Mouse (Mus musculus) adrenal gland, postnatal 36 days (tissue): Measurements from ENCODE around the gene Cd8b1. TPM values are rescaled to one million over a fixed set of nuclear protein-coding genes. Genes with fewer than 3 reads are reported as not detected.
"Not testable (repeated sequence)": the region's sequence is repeated elsewhere in the genome, so short reads cannot be mapped to it uniquely, and the experiment has no call there.

Experiments used
- DNase-seq, 2 experiments: peaks; one replicate each; pipeline ENCODE4 v3.0.0; 2021; ENCODE audit warnings: mixed read lengths in 1 of 2
- long read RNA-seq, 2 experiments: library from polyadenylated mRNA; stranded (forward); transcript quantifications; one replicate each; pipeline ENCODE4 v2.0.0; 2021; ENCODE audit warnings: borderline sequencing depth in 2 of 2
- total RNA-seq, 2 experiments: library from RNA; stranded (reverse); gene quantifications; 2 replicates each; pipeline ENCODE4 v1.2.3; 2021

The Cd8b1 gene
- total RNA-seq = under 1 TPM; 0.23 to 0.26 TPM
- long read RNA-seq, experiment 1 = 0 reads
- long read RNA-seq, experiment 2 = 0 reads

DNA sequence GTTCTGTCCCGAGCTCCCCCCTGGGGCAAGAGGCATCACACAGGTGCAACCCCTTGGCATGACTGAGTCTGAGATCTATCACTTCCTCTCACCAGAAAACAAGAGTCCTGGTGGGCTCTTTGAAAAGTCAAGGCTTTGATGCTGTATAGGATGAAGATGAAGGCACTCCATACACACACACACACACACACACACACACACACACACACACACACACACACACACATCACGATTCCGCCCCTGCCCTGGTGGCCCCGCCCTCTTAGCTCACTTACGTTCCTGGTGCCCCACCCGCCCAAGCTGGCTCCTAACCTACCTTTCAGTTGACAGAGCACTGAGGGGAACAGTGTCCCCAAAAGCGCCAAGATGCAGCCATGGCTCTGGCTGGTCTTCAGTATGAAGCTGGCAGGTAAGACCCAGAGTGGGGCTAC lies at the start of gene Cd8b1:
Gene Cd8b1 (plus strand): TSS at position 298 of the 431 bp plus-strand sequence.
- DNase-seq = no peak

DNA sequence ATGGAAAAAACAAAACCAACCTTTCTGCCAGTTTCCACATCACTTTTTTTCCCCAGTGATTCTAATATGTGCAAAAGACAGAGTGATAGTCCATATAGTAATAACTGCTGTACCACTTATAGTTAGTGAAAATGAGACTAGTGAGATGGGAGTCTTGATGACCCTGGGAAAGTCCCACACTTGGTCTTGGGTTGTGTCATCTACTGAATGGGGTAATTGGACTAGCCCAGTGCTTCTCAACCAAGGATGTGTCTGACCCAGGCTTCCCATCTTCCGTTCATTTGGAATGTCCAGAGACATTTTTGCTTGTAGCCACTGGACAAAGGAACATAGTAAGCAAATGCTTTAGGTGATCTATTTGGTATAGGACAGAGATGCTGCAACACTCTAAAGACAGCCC lies 48.9 kb upstream of the Cd8b1 start:
- no peak for DNase-seq

DNA sequence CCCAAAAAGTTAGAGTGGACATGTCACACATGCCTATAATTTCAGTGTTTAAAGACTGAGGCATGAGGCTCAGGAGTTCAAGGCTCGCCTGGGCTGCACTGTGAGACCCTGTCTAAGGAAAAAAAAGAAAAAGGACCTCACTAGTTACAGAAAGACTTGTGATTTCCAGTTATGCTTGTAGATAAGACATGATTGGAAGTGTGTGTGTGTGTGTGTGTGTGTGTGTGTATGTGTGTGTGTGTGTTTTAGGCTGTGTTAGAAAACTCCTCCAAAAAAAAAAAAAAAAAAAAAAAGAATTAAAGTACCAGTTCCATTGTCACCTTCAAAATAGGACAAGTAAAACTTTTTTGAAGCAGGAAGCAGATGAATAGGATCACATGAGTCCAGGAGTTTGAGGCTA lies 48.0 kb upstream of the Cd8b1 start:
- no peak for DNase-seq

DNA sequence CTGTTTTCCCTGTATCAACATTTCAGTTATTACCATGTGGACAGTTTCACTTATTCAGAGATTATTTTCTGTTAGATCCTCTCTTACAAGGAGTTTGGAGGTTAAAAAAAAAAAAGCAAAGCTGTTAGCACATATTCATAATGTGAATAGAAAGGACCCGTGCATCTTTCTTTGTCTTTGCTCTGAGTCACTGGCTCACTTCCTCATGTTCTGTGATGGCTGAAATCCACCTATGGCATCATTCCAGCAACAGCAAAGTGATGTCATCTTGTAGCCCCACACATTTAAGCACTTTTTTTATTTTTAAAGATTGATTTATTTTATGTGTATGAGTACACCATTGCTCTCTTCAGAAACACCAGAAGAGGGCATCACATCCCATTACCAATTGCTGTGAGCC lies 43.2 kb upstream of the Cd8b1 start:
- DNase-seq = peak in 1 of 2 experiments; percentile 13

DNA sequence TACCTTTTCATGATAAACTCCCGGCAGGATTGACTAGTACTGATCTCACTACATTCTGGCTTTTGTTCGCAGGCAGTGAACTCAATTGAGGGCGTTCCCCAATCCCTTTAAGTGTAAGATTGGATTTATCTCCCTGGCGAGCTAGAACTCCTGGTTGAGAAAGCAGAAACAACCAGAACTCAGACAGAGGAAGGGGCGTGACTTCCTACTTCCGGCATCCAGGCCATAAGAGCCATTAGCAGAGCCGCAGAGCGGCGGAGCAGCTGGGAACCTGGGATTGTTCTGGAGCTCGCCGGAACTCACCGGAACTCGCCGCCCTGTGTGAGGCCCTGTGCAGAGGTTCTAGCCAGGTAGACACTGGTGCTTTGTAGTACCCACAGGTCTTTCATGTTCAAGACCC lies 29.1 kb upstream of the Cd8b1 start:
- no peak for DNase-seq

DNA sequence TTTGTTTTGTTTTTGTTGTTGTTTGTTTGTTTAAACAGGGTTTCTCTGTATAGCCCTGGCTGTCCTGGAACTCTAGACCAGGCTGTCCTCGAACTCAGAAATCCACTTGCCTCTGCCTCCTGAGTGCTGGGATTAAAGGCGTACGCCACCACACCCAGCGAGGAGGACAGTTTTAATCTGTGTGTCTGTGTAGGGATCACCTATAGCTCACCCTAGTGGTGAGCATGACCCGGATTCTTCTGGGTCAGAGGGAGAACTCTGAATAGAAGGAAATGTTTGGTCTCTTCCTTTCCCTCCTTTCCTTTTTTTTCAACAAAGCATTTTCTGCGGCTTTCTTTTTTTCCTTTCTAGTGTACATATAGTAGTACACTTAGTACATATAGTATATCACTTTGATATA lies 27.3 kb upstream of the Cd8b1 start:
- DNase-seq = no peak

DNA sequence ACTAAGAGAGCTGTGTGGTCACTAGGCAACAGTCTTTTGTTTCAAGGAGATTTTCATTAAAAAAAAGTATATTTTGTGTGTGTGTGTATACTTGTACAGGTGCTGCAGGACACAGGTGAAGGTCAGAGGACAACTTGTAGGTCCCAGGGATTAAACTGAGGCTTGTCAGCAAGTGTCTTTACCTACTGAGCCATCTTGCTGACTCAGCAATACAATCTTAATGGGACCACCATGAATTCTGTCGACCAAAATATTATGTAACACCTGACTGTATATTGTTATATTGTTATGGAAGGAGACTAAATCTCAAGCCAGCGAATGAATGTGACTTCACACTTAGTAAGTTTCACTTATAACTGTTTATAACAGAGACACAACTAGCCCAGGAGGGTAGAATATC lies 24.5 kb upstream of the Cd8b1 start:
- no peak for DNase-seq

DNA sequence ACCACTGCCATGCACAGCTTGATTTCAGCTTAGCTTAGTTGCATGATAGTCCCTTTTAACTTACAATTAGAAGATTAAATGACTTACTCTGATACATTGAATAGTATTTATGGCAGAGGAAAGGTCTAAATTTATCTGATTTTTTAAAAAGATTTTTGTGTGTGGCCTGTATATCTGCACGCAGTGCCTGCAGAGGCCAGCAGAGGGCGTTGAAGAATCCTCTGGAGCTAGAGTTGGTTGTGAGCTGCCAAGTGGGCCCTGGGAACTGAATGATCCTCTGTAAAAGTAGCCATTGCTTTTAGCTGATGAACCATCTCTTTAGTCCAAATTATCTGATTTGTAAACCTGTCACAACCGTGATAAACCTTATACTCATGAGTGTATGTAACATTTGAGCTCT lies 23.8 kb upstream of the Cd8b1 start:
- DNase-seq = peak; percentile 34 to 43

DNA sequence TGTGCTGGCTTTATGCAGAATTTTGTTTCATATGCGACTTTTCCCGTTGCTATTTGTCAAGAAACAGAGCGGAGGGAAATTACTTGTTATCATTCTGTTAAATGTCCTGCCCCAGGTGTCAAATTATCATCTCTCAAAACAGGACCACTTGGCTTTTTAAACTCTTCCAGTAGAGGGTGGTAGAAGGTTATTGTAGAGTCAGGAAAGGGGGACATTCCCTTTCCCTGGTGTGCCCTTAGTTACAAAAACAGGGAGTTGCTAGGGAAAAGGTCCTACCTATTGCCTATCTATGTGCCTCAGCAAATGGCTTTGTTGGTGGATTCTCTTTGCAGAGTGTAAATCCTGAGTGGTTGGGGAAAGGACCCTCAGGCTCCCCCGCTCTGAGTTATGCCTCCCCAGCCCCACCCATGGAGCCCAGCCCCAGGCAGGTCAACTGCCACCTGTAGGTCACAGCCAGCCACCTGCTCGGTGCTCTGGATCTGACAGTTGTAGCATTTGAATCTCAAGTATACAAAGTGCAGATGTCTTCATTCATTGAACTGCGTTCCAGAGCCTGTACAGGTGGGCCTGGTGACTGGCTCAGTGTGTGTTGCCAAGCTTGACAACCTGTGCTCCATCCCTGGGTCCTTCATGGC lies 20.4 kb upstream of the Cd8b1 start:
- DNase-seq = no peak

DNA sequence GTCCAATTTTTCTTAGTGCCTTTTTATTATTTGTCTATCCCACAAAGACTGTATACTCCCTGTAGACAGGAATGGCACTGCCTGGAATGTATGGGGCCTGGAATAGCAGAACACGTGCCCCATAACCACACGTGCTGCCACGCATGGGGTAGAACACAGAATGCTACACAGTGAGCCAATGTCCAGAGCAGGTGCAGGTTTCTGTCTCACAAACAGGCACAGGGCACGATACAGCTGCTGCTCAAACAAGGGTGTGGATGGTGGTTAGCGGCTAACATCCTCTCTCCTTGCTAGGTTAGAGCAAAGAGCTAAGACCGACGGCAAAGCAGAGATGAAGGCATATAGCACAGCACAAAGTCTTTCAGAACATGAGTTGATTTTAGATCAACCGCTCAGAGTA lies 15.1 kb upstream of the Cd8b1 start:
- DNase-seq = no peak

DNA sequence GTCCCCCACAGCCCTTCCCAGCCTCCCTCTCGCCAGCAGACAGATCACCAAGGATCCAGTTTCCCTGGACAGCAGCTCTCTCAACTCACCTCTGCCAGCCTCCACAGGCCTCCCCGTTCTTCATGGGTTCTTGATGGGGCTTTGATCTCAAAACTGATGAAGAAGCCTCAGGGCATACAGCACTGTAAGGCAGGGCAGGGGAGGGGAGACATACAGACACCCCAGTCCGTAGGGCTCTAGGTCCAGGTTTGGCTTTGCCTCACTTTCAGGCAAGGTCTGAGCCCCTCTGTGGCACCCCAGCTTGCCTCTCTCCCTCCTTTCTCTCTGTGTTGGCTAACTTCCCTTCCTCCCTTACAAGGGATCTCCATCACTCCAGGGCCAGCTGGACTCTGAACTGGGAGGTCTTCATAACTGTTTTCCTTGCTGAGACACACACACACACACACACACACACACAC lies 733 bp upstream of the Cd8b1 start, which contains the start of gene Smyd1:
Gene Smyd1 (minus strand): TSS at position 408 of the 458 bp plus-strand sequence.
- no peak for DNase-seq

DNA sequence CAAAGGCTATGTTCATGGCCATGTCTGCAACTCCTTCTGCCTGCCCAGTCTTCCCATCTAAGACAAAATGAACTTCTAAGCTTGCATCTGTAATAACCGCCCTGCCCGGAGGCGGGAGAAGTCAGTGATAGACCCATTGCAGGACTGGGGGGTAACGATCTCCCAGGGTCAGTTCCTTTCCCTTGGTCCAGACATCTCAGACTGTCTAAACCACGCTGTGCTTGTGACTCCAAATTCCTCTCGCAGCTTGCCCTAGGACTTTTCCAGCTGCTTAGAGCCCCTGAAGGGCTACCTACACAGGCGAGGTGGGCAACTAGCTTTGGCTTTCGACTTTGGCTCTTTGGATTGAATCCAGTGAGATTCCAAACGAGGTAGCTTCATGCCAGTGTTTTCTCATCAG lies 2.2 kb downstream of the Cd8b1 start:
- DNase-seq = no peak

DNA sequence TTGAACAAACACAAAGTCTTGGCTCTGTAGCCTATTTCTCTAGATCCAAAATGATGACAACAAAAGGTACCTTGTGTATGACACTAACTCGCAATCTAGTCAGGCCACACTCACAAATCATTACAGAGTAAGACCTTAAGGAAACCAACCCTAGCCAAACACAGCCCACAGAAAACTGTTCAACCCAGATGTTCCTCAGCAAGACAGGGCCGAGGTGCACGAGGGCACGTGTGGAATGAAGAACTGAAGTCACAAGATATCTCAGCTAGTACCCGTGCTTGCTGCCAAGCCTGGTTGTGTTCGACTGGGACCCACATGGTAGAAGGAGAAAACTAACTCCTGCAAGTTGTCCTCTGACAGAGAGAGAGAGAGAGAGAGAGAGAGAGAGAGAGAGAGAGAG lies 7.3 kb downstream of the Cd8b1 start:
- DNase-seq = no peak

DNA sequence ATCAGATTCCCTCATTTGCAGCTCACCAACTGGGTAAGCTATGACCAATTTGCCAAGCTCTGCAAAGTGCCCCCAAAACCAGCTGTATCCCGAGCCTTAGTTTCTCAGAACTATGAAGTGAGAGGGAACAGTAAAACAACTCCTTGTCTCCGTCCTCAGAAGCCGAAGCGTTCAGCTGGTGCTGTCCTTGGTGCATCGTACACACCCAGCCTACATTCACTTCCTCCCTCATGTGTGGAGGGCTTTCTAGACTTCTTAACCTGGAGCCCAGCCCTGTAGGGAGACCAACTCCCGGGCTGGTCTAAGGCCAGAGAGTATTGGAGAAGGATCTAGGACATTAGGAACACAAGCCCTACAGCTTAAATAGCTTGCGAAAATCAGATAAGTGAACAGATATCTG lies 7.9 kb downstream of the Cd8b1 start:
- no peak for DNase-seq

DNA sequence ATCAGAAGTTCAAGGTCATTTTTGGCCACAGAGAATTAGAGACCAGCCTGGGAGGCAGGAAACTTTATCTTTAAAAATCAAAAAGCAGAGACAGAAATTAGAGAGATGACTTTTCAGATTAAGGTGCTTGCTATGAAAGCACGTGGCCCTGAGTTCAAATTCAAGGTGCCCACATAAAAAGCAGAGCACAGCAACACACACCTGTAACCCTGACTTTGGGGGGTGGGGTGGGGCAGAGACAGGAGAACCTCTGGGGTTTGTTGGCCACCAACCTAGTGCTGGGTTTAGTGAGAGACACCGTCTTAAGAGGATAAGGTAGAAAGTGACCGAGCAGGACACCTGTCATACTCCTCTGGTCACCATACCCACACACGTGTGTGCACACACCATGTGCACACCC lies 8.9 kb downstream of the Cd8b1 start:
- not testable (repeated sequence) for DNase-seq

DNA sequence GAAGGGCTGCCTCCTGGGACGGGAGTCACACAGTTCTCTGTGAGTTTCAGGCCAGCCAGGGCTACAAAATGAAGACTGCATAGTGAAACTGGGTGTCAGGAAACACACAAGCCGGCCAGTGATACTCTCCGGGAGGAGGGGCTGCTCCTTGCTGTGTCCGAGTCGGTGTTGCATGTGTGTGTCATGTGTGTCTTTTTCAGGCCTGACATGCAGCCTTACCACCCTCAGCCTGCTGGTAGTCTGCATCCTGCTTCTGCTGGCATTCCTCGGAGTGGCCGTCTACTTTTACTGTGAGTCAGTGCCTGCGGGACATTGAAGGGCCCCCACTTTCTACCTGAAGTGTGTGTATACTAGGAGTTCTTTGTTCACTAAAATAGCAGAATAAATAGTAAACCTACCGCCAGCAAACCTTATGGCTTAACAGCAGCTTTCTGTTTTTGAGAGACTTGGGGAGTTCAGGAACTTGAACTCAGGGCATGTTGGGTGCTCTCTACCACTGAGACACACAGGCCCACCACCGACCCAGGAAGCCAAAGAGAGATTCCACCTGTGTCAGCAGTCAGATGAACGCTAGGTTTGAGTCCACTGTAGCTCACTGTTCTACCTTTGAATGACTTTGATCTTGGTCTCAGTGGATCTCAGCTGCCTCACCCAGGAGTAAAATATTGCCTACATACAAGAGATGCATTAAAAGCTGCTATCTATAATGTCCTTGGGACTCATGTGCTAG lies 9.8 kb downstream of the Cd8b1 start:
- no peak for DNase-seq

DNA sequence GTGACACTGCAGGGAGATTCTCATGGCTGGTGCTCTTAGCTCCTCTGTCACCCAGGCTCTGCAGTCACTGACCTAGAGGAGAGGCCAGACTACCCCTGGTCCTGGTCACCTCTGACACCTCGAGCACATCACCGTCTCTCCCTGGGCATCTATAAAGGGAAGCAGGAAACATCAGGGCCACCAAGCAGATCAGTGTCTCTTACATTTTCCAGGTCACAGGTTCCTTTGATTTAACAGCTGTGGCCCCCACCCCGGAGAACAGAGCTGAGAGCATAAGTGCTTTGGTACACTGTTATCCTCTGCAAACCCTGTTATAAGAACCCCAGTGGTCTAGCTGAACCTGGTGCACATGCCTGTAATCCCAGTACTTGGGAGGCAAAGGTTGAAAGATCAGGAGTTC lies 10.4 kb downstream of the Cd8b1 start:
- no peak for DNase-seq

DNA sequence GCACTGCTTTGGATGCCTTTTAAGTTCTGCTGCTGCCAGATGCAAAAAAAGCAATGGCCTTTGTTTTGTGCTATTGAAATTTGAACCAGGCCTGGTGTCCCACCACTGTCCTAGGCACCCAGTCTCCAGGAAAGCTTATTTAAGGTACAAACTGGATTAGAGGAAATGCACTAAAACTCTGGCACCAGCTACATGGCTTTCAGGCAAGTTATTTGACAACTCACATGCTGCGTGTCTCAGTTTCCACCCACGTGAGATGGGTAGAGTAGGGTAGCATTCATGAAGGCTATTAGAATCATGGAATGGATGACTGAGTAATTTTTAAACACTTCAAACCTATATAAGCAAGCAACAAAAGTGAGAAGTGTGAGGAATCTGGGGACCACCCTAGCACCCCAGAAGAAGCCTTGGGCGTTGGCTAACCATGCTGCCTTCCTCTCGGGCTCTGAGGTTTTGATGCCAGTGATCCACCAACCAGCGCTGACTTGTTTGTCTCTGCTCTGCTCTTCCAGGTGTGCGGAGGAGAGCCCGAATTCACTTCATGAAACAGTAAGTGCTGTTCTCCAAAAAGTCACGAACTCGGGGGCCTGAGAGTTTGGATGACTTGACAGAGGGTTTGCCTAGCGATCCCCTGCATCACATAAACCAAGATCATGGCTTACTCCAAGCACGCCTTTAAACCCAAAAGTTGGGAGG lies 11.1 kb downstream of the Cd8b1 start:
- DNase-seq = no peak

DNA sequence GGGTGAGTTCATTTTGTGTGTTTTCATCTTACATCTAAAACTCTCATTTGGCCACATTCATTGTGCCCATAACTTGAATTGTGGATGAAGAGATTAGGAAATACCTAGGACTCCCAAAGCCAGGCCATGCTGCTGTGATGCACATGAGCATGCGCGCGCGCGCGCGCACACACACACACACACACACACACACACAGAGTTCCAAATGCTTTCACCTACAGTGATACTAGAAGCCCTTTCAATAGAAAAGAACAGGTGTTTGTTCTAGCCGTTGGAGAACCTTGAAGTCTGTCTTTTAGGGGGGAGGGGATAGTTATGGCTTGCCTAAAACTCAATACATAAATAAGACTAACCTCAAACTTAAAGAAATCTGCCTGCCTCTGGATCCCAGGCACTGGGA lies 15.1 kb downstream of the Cd8b1 start:
- DNase-seq = no peak

DNA sequence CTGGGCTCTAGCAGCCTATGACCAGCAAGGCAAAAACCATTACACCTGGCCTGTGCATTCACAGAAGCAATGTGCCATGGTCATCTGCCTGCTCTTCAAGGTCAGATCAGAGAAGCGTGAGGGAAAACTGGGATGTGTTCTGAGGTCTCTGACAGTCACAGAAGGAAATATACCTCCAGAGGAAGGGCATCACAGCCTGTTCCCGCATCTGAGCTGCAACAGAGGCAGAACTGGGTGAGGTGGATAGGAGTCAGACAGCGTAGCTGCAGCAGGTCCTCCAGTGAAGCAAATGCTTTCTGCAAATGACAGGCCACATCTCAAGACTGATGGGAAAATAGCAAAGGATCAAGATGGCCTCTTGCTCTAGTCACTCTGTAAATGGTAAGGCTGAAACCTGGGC lies 16.4 kb downstream of the Cd8b1 start:
- DNase-seq = no peak

DNA sequence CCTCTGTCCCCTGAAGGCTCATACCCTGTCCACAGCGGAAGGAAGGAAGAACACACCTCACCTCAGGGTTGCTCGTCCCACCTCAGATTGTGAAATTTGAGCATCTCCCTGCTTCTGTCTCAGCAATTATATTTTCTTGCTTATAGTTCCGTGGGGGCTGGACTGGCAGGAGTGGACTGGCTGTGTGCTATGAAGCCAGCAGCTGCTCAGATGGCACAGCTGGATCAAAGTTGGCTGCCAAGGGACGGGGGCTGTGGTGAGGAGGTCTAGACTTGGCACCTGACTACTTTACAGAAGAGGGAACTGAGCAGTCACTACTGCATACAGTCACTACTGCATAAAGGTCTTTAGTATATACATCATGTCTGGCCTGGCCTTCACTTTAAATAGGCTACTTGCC lies 16.8 kb downstream of the Cd8b1 start:
- no peak for DNase-seq

DNA sequence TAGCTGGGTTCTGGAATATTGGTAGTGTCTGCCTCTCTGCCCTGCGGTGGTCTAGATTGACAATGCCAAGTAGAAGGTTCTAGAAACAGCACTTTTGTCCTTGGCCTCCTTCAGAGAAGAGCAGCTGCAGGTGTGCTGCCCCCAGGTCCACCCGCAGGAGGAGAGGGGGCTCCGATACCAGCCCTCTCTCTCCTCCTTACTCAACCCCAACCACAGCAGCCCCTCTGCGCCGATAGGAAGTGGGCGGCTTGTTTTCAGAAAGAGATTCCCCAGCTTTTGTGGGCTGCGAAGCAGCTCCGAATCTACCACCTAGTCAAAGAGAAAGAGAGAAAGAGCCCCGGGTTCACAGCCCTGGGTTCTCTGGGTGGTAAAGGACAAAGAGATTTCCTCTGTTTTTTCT lies 18.6 kb downstream of the Cd8b1 start:
- DNase-seq = no peak

DNA sequence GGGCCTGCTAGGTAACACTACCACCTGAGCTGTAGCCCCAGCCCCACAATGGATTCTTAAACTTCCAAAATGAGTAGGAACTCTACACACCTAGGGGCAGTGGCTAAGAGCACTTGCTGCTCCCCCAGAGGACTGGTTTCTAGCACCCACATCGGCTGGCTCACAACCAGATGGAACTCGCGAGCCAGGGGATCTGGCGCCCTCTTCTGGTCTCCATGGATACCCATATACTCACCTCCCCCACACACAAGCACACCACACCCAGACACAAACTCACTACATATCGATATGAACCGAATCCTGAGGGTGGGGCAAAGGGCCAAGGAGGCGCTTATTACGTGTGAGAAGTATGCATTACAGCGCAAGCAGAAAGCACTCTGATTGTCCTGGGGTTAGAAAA lies 25.4 kb downstream of the Cd8b1 start:
- no peak for DNase-seq
